Mouse (Mus musculus) hindbrain, embryonic 14.5 days (tissue): ENCODE results near the gene Nxf3. TPM values are rescaled to one million over a fixed set of nuclear protein-coding genes. Genes with fewer than 3 reads are reported as not detected.

Source experiments
- ATAC-seq: fragments of 200-750 bp; cut with Nextera tagmentation; 2 replicates; pipeline ENCODE4 v1.8.0; 2017; ENCODE audit warnings: moderate number of reproducible peaks, mild to moderate bottlenecking, moderate TSS enrichment, moderate library complexity; ENCODE audit not compliant: low FRiP score
- DNase-seq: peaks from one replicate; pipeline ENCODE4 v3.0.0-alpha.2; 2015; ENCODE audit warnings: low spot score
- H3K27ac ChIP-seq: fragments of 300-500 bp; sonication (generic); 2 replicates; pipeline ENCODE4 v1.5.1; 2014; ENCODE audit warnings: mild to moderate bottlenecking, moderate library complexity
- H3K27me3 ChIP-seq: fragments of 300-500 bp; sonication (generic); 2 replicates; pipeline ENCODE4 v1.6.1; 2014; ENCODE audit warnings: mild to moderate bottlenecking, low read length, mixed read lengths; ENCODE audit not compliant: control insufficient read depth, insufficient read depth
- H3K36me3 ChIP-seq: fragments of 300-500 bp; sonication (generic); replicated peaks from 2 replicates; pipeline ENCODE4 v1.6.1; 2014; ENCODE audit not compliant: control insufficient read depth, insufficient read depth
- H3K4me1 ChIP-seq: fragments of 300-500 bp; sonication (generic); replicated peaks from 2 replicates; pipeline ENCODE4 v1.6.1; 2014; ENCODE audit warnings: antibody characterized with exemption, low read length, mixed read lengths; ENCODE audit not compliant: control insufficient read depth, insufficient read depth
- H3K4me2 ChIP-seq: fragments of 300-500 bp; sonication (generic); replicated peaks from 2 replicates; pipeline ENCODE4 v1.6.1; 2014; ENCODE audit warnings: mild to moderate bottlenecking, moderate library complexity
- H3K4me3 ChIP-seq: fragments of 300-500 bp; sonication (generic); replicated peaks from 2 replicates; pipeline ENCODE4 v1.5.1; 2014; ENCODE audit warnings: mild to moderate bottlenecking, low read length
- H3K9ac ChIP-seq: fragments of 300-500 bp; sonication (generic); 2 replicates; pipeline ENCODE4 v1.6.1; 2014
- H3K9me3 ChIP-seq: fragments of 300-500 bp; sonication (generic); 2 replicates; pipeline ENCODE4 v1.6.1; 2016; ENCODE audit warnings: low read length; ENCODE audit not compliant: control insufficient read depth
- WGBS: fragments of 180-500 bp; shearing (Covaris S2); extraction: QIAGEN DNeasy Blood & Tissue Kit; methylation state at CpG from one replicate; pipeline ENCODE4 v1.1.7; 2014; 5-methylcytosine and 5-hydroxymethylcytosine counted together
- polyA plus RNA-seq: library from polyadenylated mRNA; unstranded; fragments of >200 nt; fragmentation: Nextera tagmentation; extraction: Ambion mirVana; gene quantifications from 2 replicates; pipeline ENCODE4 v1.2.1, GENCODE M21; 2014

Gene Nxf3
- polyA plus RNA-seq, 1 experiment from 2014 or later = not detected

- Histone ChIP-seq H3K27me3 (no peaks in the 10 kb centered on the region), H3K9ac (no peak overlapping the region), H3K4me3 (no peak overlapping the region), H3K27ac (no peak overlapping the region), H3K4me1 (no peaks in the 10 kb centered on the region), H3K4me2 (no peak overlapping the region), H3K36me3 (no peaks in the 10 kb centered on the region), H3K9me3 (no peaks in the 10 kb centered on the region)
- WGBS = 52% methylated on average over 1 of the region's 1 CpGs
- no peak for DNase-seq
- ATAC-seq = no peak
Measured at GRCm38 (mm10) chrX:136030331-136030730, 54.7 kb downstream of the Nxf3 start.

Other genes with a start within 250 kb of the Nxf3 start
- 182 and 225 TPM in 2 replicates for gene Gprasp2, start 246.2 kb downstream of the Nxf3 start, polyA plus RNA-seq
- 271 and 297 TPM in 2 replicates for gene Arxes2, start 91.4 kb downstream of the Nxf3 start, polyA plus RNA-seq
- gene Arxes1, start 51.9 kb downstream of the Nxf3 start, polyA plus RNA-seq = 140 and 149 TPM in 2 replicates
- gene Bex2, start 17.0 kb downstream of the Nxf3 start, polyA plus RNA-seq = 553 and 572 TPM in 2 replicates
- gene Bex4, start 53.7 kb upstream of the Nxf3 start, polyA plus RNA-seq = 140 TPM in 2 replicates
- 129 and 130 TPM in 2 replicates for gene Tceal8, start 87.1 kb upstream of the Nxf3 start, polyA plus RNA-seq
- gene Tceal5, start 118.6 kb upstream of the Nxf3 start, polyA plus RNA-seq = 11.1 and 13.6 TPM in 2 replicates
- 2.0 and 2.3 TPM in 2 replicates for gene Tceal7, start 129.5 kb upstream of the Nxf3 start, polyA plus RNA-seq
- gene Bex1, start 130.3 kb upstream of the Nxf3 start, polyA plus RNA-seq = 218 and 221 TPM in 2 replicates
- gene Tceal9, start 159.8 kb upstream of the Nxf3 start, polyA plus RNA-seq = 247 and 268 TPM in 2 replicates
- gene Bex3, start 185.0 kb upstream of the Nxf3 start, polyA plus RNA-seq = 749 and 760 TPM in 2 replicates